Mouse (Mus musculus) hindlimb bud, embryonic 11.5 days (tissue): ENCODE results near the gene Kif1c.

Experiments
- DNase-seq: peaks from one replicate; pipeline ENCODE4 v3.0.0-alpha.2; 2012; ENCODE audit warnings: low read depth, low spot score; ENCODE audit errors: extremely low spot score

Gene Kif1c

GRCm38 (mm10) chr11:70689578-70689977 is 10.8 kb upstream of the Kif1c start:
- no peak for DNase-seq

GRCm38 (mm10) chr11:70693504-70693903 is 6.8 kb upstream of the Kif1c start:
- DNase-seq = no peak

- DNase-seq = no peak
Measured at GRCm38 (mm10) chr11:70697376-70697775, 3.0 kb upstream of the Kif1c start.

GRCm38 (mm10) chr11:70699051-70699450 is 1.3 kb upstream of the Kif1c start:
- DNase-seq = no peak

- no peak for DNase-seq
Measured at GRCm38 (mm10) chr11:70700613-70701012, 265 bp downstream of the Kif1c start.

- no peak for DNase-seq
Measured at GRCm38 (mm10) chr11:70701221-70701955, 1.0 kb downstream of the Kif1c start.

GRCm38 (mm10) chr11:70701984-70702733 is 1.8 kb downstream of the Kif1c start:
- DNase-seq = no peak

GRCm38 (mm10) chr11:70702781-70703180 is 2.4 kb downstream of the Kif1c start:
- DNase-seq = no peak

GRCm38 (mm10) chr11:70706127-70706526 is 5.8 kb downstream of the Kif1c start:
- no peak for DNase-seq

- no peak for DNase-seq
Measured at GRCm38 (mm10) chr11:70711026-70711425, 10.7 kb downstream of the Kif1c start.

- DNase-seq = no peak
Measured at GRCm38 (mm10) chr11:70713222-70713621, 12.9 kb downstream of the Kif1c start.

GRCm38 (mm10) chr11:70715832-70716231 is 15.5 kb downstream of the Kif1c start:
- DNase-seq = no peak

GRCm38 (mm10) chr11:70718481-70718880 is 18.1 kb downstream of the Kif1c start:
- DNase-seq = no peak

- no peak for DNase-seq
Measured at GRCm38 (mm10) chr11:70720567-70720966, 20.2 kb downstream of the Kif1c start.

- no peak for DNase-seq
Measured at GRCm38 (mm10) chr11:70721072-70721471, 20.7 kb downstream of the Kif1c start.

GRCm38 (mm10) chr11:70724706-70725105 is 24.4 kb downstream of the Kif1c start:
- no peak for DNase-seq

GRCm38 (mm10) chr11:70726585-70726984 is 26.2 kb downstream of the Kif1c start:
- DNase-seq = no peak

GRCm38 (mm10) chr11:70727385-70727784 is 27.0 kb downstream of the Kif1c start:
- no peak for DNase-seq

- DNase-seq = no peak
Measured at GRCm38 (mm10) chr11:70730427-70731038, 30.2 kb downstream of the Kif1c start.

GRCm38 (mm10) chr11:70731178-70731577 is 30.8 kb downstream of the Kif1c start:
- no peak for DNase-seq

- no peak for DNase-seq
Measured at GRCm38 (mm10) chr11:70733256-70733655, 32.9 kb downstream of the Kif1c start.

- DNase-seq = no peak
Measured at GRCm38 (mm10) chr11:70737749-70738148, 37.4 kb downstream of the Kif1c start.
